Mouse (Mus musculus): ENCODE data around the gene Tuba1c. TPM values are rescaled to one million over a fixed set of nuclear protein-coding genes. Genes with fewer than 3 reads are reported as not detected.
A peak's percentile ranks its signal among the peaks of the same experiment; 100 is the strongest.

The Tuba1c gene
- total and polyA plus RNA-seq, 3 experiments = 129 to 163 TPM; not detected in 1

GRCm38 (mm10) chr15:98992086-98992912, 37.4 kb upstream of the Tuba1c start (continued):
- TF ChIP-seq MAZ (IDR thresholded peaks at IDR 0.05; ENCODE audit: low read depth, low read length) (no peak), ZC3H11A (IDR thresholded peaks at IDR 0.05; ENCODE audit: low read depth, low read length) (no peak), CHD1 (IDR thresholded peaks at IDR 0.05; ENCODE audit: low read depth, low read length) (peak; percentile 51; the same call in 1 of the 2 replicates), KAT2A (conservative IDR thresholded peaks at IDR 0.05; ENCODE audit: low read depth, low read length) (no peak)

GRCm38 (mm10) chr15:98993093-98993793, 36.4 kb upstream of the Tuba1c start:
- Histone ChIP-seq H3K36me3 (ENCODE audit: control insufficient read depth in 1 of 2, insufficient read depth in 2 of 2, low read length in 2 of 2) (peaks cover 0 to 8% of the 10 kb centered on the region in 2 experiments; a peak in 2 of 4 replicates), H3K27ac (ENCODE audit: control insufficient read depth, low read depth, low read length) (peak overlapping the region; percentile 89), H3K27me3 (ENCODE audit: control insufficient read depth in 1 of 2, insufficient read depth in 2 of 2, low read length in 2 of 2) (no peaks in the 10 kb centered on the region), H3K9ac (ENCODE audit: control insufficient read depth, low read depth, low read length, poor library complexity, severe bottlenecking) (peak overlapping the region; percentile 84), H3K79me2 (ENCODE audit: control insufficient read depth, insufficient read depth, low read length, poor library complexity) (peaks cover 3% of the 10 kb centered on the region; the same call in 1 of the 2 replicates), H3K4me1 (ENCODE audit: control insufficient read depth in 1 of 2, insufficient read depth in 2 of 2, low read length in 2 of 2) (peaks cover 6 to 18% of the 10 kb centered on the region in 2 experiments), H3K9me3 (replicated peaks; ENCODE audit: insufficient read depth, low read length) (no peaks in the 10 kb centered on the region), H3K4me3 (ENCODE audit: control insufficient read depth in 1 of 2, insufficient read depth in 1 of 2, low read depth in 2 of 2, low read length in 2 of 2) (peak overlapping the region; percentile 73 to 78)
- DNase-seq (ENCODE audit: low read depth, low spot score) = peak; percentile 97
- no peak for TF ChIP-seq CHD2 (IDR thresholded peaks at IDR 0.05; ENCODE audit: low read length)
- TF ChIP-seq MEF2A (IDR thresholded peaks at IDR 0.05; ENCODE audit: extremely low read depth, insufficient replicate concordance, low read depth, low read length, poor library complexity, severe bottlenecking) = no peak
- TF ChIP-seq CHD1 (IDR thresholded peaks at IDR 0.05; ENCODE audit: low read depth, low read length) = 0 out of 2 replicates have a peak, but pooled peaks have one; percentile 3
- TF ChIP-seq NELFE (IDR thresholded peaks at IDR 0.05; ENCODE audit: low read depth, low read length) = peak; percentile 80
- TF ChIP-seq TAL1 (IDR thresholded peaks at IDR 0.05; ENCODE audit: low read length) = no peak
- 0 out of 2 replicates have a peak, but pooled peaks have one; percentile 30 for TF ChIP-seq USF1 (IDR thresholded peaks at IDR 0.05; ENCODE audit: low read depth, low read length)
- peak; percentile 62 to 83; a peak in 3 of 4 replicates for TF ChIP-seq POLR2A (IDR thresholded peaks at IDR 0.05; ENCODE audit: control insufficient read depth in 1 of 2, insufficient read depth in 1 of 2, low read depth in 1 of 2, low read length in 2 of 2, poor library complexity in 1 of 2)
- TF ChIP-seq MYB (IDR thresholded peaks at IDR 0.05; ENCODE audit: low read depth, low read length) = 0 out of 2 replicates have a peak, but pooled peaks have one; percentile 46
- TF ChIP-seq RAD21 (IDR thresholded peaks at IDR 0.05; ENCODE audit: low read depth, low read length) = peak; percentile 34
- TF ChIP-seq MXI1 (IDR thresholded peaks at IDR 0.05; ENCODE audit: low read depth, low read length) = peak; percentile 93
- no peak for TF ChIP-seq ZKSCAN1 (IDR thresholded peaks at IDR 0.05; ENCODE audit: low read depth, low read length)
- TF ChIP-seq GATA1 (IDR thresholded peaks at IDR 0.05; ENCODE audit: low read depth, low read length) = no peak
- peak; percentile 78; the same call in 1 of the 2 replicates for TF ChIP-seq ETS1 (IDR thresholded peaks at IDR 0.05; ENCODE audit: low read depth, low read length)
- peak in 1 of 2 experiments; percentile 58; a peak in 1 of 4 replicates for TF ChIP-seq EP300 (IDR thresholded peaks at IDR 0.05; ENCODE audit: low read depth in 1 of 2, low read length in 2 of 2)
- 0 out of 2 replicates have a peak, but pooled peaks have one; percentile 18 for TF ChIP-seq NRF1 (IDR thresholded peaks at IDR 0.05; ENCODE audit: insufficient read depth, low read depth, low read length, poor library complexity, severe bottlenecking)
- TF ChIP-seq ZMIZ1 (IDR thresholded peaks at IDR 0.05; ENCODE audit: low read depth, low read length) = peak; percentile 73; the same call in 1 of the 2 replicates
- TF ChIP-seq MAFK (IDR thresholded peaks at IDR 0.05; ENCODE audit: borderline replicate concordance, low read depth, low read length) = no peak
- peak; percentile 58 for TF ChIP-seq ZC3H11A (IDR thresholded peaks at IDR 0.05; ENCODE audit: low read depth, low read length)
- TF ChIP-seq POLR2AphosphoS2 (IDR thresholded peaks at IDR 0.05; ENCODE audit: low read length) = peak; percentile 90
- TF ChIP-seq KAT2A (conservative IDR thresholded peaks at IDR 0.05; ENCODE audit: low read depth, low read length) = peak; percentile 73
- peak; percentile 97 for TF ChIP-seq SIN3A (IDR thresholded peaks at IDR 0.05; ENCODE audit: low read length)
- TF ChIP-seq MAX (IDR thresholded peaks at IDR 0.05; ENCODE audit: low read length) = peak; percentile 87
- no peak; the same call in 1 of the 2 replicates for TF ChIP-seq GABPA (IDR thresholded peaks at IDR 0.05; ENCODE audit: low read depth, low read length)
- TF ChIP-seq TCF12 (IDR thresholded peaks at IDR 0.05; ENCODE audit: low read depth, low read length) = peak; percentile 83
- no peak for TF ChIP-seq USF2 (IDR thresholded peaks at IDR 0.05; ENCODE audit: borderline replicate concordance in 1 of 2, insufficient read depth in 1 of 2, low read depth in 1 of 2, low read length in 2 of 2)
- peak; percentile 94 for TF ChIP-seq HCFC1 (IDR thresholded peaks at IDR 0.05; ENCODE audit: low read depth, low read length)
- TF ChIP-seq E2F4 (IDR thresholded peaks at IDR 0.05; ENCODE audit: borderline replicate concordance, low read depth, low read length) = peak; percentile 28; the same call in 1 of the 2 replicates
- TF ChIP-seq JUND (IDR thresholded peaks at IDR 0.05; ENCODE audit: low read depth, low read length) = no peak
- peak; percentile 65 for TF ChIP-seq TBP (IDR thresholded peaks at IDR 0.05; ENCODE audit: low read depth, low read length)
- peak; percentile 96 for TF ChIP-seq MYC (IDR thresholded peaks at IDR 0.05; ENCODE audit: low read depth, low read length)
